Mouse (Mus musculus) MN1 (cell line): Measurements from ENCODE around the gene Mavs.

ENCODE experiments used
- DNase-seq: peaks from one replicate; pipeline ENCODE4 v3.0.0-alpha.2; 2016; ENCODE audit warnings: low spot score

Gene Mavs

GRCm38 (mm10) chr2:131261481-131262212, 27.8 kb downstream of the Mavs start:
- peak; percentile 78 for DNase-seq

GRCm38 (mm10) chr2:131262213-131262672, 28.4 kb downstream of the Mavs start, which contains the start of gene Pank2:
Gene Pank2, plus strand, starts transcription at chr2:131262495.
- DNase-seq: peak; percentile 97

GRCm38 (mm10) chr2:131262680-131263670, 29.1 kb downstream of the Mavs start:
- peak; percentile 79 for DNase-seq

GRCm38 (mm10) chr2:131264027-131264426, 30.2 kb downstream of the Mavs start:
- DNase-seq: no peak

GRCm38 (mm10) chr2:131265056-131265455, 31.2 kb downstream of the Mavs start:
- no peak for DNase-seq

GRCm38 (mm10) chr2:131275493-131275892, 41.6 kb downstream of the Mavs start:
- no peak for DNase-seq

- DNase-seq: no peak
Measured at GRCm38 (mm10) chr2:131276722-131277121, 42.9 kb downstream of the Mavs start.

- no peak for DNase-seq
Measured at GRCm38 (mm10) chr2:131281596-131281995, 47.7 kb downstream of the Mavs start.

GRCm38 (mm10) chr2:131286276-131286675, 52.4 kb downstream of the Mavs start:
- DNase-seq: no peak

GRCm38 (mm10) chr2:131290669-131291068, 56.8 kb downstream of the Mavs start:
- peak; percentile 12 for DNase-seq

- DNase-seq: no peak
Measured at GRCm38 (mm10) chr2:131296746-131297261, 62.9 kb downstream of the Mavs start.
